Mouse (Mus musculus) embryonic facial prominence, embryonic 13.5 days (tissue): Measurements from ENCODE around the gene Prkd2. TPM values are rescaled to one million over a fixed set of nuclear protein-coding genes. Genes with fewer than 3 reads are reported as not detected.

Source experiments
- ATAC-seq: fragments of 200-750 bp; cut with Nextera tagmentation; 2 replicates; pipeline ENCODE4 v1.8.0; 2017; ENCODE audit warnings: low read depth; ENCODE audit not compliant: insufficient number of reproducible peaks, insufficient read depth, low FRiP score, low TSS enrichment
- H3K27ac ChIP-seq: fragments of 300-500 bp; sonication (generic); 2 replicates; pipeline ENCODE4 v1.5.1; 2015; ENCODE audit warnings: moderate library complexity, mild to moderate bottlenecking, inconsistent platforms
- H3K27me3 ChIP-seq: fragments of 300-500 bp; sonication (generic); 2 replicates; pipeline ENCODE4 v1.6.1; 2015; ENCODE audit warnings: mild to moderate bottlenecking, inconsistent platforms
- H3K36me3 ChIP-seq: fragments of 300-500 bp; sonication (generic); 2 replicates; pipeline ENCODE4 v1.6.1; 2015; ENCODE audit warnings: mild to moderate bottlenecking, inconsistent platforms
- H3K4me1 ChIP-seq: fragments of 300-500 bp; sonication (generic); 2 replicates; pipeline ENCODE4 v1.6.1; 2015; ENCODE audit warnings: inconsistent platforms
- H3K4me2 ChIP-seq: fragments of 300-500 bp; sonication (generic); 2 replicates; pipeline ENCODE4 v1.6.1; 2015; ENCODE audit warnings: moderate library complexity, mild to moderate bottlenecking, inconsistent platforms
- H3K4me3 ChIP-seq: fragments of 300-500 bp; sonication (generic); 2 replicates; pipeline ENCODE4 v1.5.1; 2015; ENCODE audit warnings: mild to moderate bottlenecking, inconsistent platforms
- H3K9ac ChIP-seq: fragments of 300-500 bp; sonication (generic); 2 replicates; pipeline ENCODE4 v1.6.1; 2015; ENCODE audit warnings: mild to moderate bottlenecking, inconsistent platforms
- H3K9me3 ChIP-seq: fragments of 300-500 bp; sonication (generic); 2 replicates; pipeline ENCODE4 v1.6.1; 2016; ENCODE audit warnings: inconsistent platforms
- WGBS: fragments of 180-500 bp; shearing (Covaris S2); methylation state at CpG from one replicate; pipeline ENCODE4 v1.1.7; 2015; ENCODE audit warnings: mixed read lengths; 5-methylcytosine and 5-hydroxymethylcytosine counted together
- polyA plus RNA-seq: library from polyadenylated mRNA; unstranded; fragments of >200 nt; fragmentation: Nextera tagmentation; extraction: Ambion mirVana; gene quantifications from 2 replicates; pipeline ENCODE4 v1.2.1, GENCODE M21; 2015

Gene Prkd2
- polyA plus RNA-seq, 1 experiment from 2014 or later, result 20.5 TPM

DNA sequence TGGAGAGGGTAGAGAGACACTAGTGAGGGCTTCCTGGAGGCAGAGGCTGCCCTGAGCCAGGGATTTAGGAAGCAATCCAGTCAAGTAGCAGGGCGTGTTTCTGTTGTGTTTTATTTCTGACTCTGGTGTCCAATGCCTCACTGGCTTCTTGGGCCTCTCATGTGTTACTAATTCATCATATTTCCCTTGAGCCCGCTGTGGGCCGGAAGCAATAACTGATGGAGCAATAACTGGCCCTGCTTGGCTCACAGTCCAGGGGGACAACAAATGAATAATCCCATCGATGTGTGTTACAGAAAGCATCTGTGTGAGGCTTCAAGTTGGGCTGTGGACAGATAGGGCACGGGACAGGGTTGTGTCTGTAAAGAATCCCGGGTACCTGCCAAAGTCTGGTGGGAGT, 69.7 kb downstream of the Prkd2 start:
- H3K36me3 ChIP-seq, result peaks cover 32% of the 10 kb centered on the region
- no peak overlapping the region for H3K4me3 ChIP-seq
- H3K27ac ChIP-seq, result no peak overlapping the region; the same call in 1 of the 2 replicates
- H3K9me3 ChIP-seq, result no peaks in the 10 kb centered on the region
- H3K9ac ChIP-seq, result no peak overlapping the region; the same call in 1 of the 2 replicates
- 62% methylated on average over 6 of the region's 6 CpGs for WGBS
- H3K4me1 ChIP-seq, result peaks cover 26% of the 10 kb centered on the region
- no peak overlapping the region for H3K4me2 ChIP-seq
- no peaks in the 10 kb centered on the region for H3K27me3 ChIP-seq
- no peak for ATAC-seq

DNA sequence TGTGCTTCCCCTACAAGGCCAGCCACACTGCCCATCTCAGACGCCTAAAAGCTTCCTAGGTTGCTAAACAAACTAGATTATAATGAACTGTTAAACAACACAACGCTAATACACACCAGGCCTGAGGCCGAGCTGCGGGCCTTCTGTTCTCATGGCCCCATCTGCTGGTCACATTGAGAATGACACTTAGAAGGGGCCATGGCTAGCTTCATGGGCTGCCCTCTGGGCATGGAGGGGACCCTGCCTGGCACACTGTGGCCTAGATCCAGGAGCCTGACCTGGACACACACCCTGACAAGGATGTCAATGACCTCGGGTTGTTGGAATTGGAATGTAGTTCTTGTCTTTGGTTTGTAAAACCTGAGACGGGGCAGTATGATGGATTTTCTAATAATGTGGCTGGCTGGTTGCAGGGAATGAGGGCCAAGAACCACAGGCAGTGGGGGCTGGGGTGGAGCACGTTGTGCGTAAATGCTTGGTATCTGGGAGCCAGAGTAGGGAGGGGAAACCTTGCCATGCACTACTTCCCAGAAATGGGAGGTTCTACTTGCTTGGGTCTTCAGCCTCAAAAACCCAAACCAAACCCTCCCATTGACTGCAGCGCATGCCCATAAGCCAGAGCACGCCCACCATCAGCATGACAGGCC, 71.2 kb downstream of the Prkd2 start:
- H3K4me2 ChIP-seq, result no peak overlapping the region
- H3K9me3 ChIP-seq, result no peaks in the 10 kb centered on the region
- peaks cover 22% of the 10 kb centered on the region for H3K4me1 ChIP-seq
- H3K9ac ChIP-seq, result no peak overlapping the region
- H3K4me3 ChIP-seq, result no peak overlapping the region
- ATAC-seq, result no peak
- 38% methylated on average over 10 of the region's 10 CpGs for WGBS
- peak overlapping the region; percentile 39; the same call in 1 of the 2 replicates for H3K27ac ChIP-seq
- peaks cover 48% of the 10 kb centered on the region for H3K36me3 ChIP-seq
- no peaks in the 10 kb centered on the region for H3K27me3 ChIP-seq

DNA sequence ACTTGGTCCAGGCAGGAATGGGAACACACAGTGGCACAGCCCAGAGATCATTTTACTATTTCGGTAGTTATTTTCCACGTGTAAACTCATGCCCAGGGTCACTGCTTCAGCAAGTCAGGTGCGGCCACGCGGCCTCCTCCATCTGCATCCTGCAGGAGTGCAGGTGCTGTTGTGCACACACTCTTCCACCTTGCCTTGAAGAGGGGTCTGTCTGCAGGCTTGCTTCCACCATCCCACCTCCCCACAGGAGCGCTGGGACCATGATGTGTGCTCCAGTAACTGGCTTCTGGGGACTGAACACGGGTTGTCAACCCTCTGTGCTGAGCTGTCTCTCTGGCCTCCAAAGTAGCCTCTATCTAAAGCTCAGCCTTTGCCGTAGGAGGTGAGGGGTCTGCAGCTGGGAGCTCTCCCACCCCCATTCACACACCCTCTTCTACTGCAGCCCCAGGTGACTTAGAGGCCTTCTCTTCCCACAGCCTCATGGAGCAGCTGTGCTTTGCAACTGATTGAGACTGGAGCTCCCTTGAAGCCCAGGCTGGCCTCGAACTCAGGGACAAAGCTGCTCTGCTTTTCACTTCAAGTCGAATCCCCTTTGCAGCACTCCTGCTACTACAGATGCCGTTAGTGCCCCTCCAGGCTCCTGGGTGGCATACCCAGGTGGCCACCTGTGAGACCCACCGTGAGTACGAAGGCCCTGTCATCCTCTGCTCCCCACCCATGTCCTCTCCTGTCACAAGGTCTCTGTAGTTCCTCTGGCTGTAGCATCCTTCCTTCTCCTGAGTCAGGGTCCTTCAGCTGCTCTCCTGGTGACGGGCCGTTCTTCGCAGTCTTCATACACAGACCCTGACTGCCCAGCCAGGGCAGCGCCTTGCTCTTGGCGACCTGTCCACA, 72.0 kb downstream of the Prkd2 start:
- ATAC-seq, result no peak
- 87% methylated on average over 18 of the region's 18 CpGs for WGBS
- Histone ChIP-seq H3K9me3 (no peaks in the 10 kb centered on the region), H3K27ac (no peak overlapping the region), H3K4me1 (peaks cover 24% of the 10 kb centered on the region), H3K27me3 (no peaks in the 10 kb centered on the region), H3K36me3 (peaks cover 55% of the 10 kb centered on the region), H3K9ac (no peak overlapping the region), H3K4me3 (no peak overlapping the region), H3K4me2 (no peak overlapping the region)

DNA sequence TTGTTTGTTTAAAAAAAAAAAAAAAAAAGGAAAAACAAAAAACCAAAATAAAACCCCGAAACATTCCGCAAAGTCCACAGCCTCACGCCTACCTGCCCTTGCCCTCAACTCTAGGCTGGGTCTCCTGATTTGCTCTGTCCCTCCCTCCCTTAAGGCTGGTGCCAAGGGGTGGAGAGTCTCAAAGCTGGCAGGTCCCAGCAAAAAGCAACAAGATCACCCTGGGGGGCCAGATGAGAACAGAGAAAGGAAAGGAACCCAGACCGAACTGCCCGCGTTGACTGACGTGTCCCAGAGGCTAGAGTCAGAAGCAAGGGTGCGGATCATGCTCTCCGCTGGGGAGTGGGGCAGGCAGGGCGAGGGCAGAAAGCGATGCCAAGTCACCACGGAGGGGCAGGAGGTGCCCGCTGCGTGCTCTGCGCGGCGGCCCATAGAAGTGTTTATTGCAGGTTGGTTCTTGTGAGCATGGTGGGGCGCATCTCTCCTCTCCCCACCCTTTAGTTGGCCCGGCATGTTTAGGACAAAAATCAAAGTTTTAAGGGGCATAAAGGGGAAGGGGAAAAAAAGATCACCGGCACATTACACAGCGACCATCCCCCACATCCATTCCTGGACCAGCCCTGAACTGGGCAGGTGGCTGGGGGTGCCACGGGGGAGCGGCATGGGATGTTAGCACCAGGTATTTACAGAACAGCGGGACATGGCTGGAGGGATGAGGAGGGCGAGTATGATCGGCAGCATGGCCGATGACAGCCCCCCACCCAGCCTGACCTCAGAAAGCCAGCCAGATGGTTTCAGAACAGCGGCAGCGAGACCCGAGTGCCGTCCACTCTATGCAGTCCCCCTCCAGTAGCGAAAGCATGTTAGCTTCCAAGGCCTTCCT, 73.0 kb downstream of the Prkd2 start:
- Histone ChIP-seq H3K4me2 (no peak overlapping the region), H3K27ac (no peak overlapping the region), H3K27me3 (no peaks in the 10 kb centered on the region), H3K36me3 (peaks cover 61% of the 10 kb centered on the region), H3K9me3 (no peaks in the 10 kb centered on the region), H3K4me3 (no peak overlapping the region), H3K9ac (no peak overlapping the region), H3K4me1 (peaks cover 33% of the 10 kb centered on the region)
- WGBS, result 91% methylated on average over 31 of the region's 32 CpGs
- ATAC-seq, result no peak

DNA sequence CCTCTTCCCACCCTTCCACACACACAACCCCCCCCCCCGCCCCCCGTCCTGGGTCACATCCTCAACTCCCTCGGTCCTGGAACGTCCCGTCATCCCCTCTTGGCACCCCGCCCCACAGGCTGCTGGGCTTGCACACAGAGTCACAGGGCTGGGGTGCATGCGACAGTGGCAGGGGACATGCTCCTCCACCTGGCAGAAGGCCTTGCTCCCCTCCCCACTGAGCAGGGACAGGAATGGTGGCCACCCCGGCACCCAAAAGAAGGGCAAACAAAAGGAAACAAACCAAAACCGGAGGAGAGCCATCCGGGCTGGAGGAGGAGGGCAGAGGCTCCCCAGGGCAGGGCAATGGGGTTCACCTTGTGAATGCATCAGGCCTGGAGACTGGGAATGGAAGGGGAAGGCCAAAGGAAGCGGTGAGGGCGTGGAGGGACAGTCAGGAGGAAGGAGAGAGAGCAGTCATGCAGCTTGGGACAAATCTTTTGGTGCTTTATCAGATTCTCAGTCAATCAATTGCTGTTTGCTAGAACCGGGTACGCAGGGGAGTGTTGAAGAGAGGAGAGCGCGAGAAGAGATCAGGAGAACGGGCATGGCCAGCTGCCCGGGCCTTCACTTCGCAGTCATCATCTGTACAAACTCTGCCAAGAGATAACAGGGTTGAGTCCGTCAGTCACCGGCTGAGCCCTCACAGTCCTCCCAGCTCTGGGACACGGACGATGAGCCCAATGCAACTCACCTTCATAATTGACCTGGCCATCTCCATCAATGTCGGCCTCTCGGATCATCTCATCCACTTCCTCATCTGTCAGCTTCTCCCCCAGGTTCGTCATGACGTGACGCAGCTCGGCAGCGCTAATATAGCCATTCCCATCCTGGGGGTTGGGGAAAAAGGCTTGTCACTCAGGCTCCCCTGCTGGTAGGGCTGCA, 73.9 kb downstream of the Prkd2 start:
- no peak overlapping the region for H3K4me3 ChIP-seq
- H3K9ac ChIP-seq, result no peak overlapping the region
- no peak overlapping the region for H3K4me2 ChIP-seq
- H3K27ac ChIP-seq, result no peak overlapping the region
- peaks cover 42% of the 10 kb centered on the region for H3K4me1 ChIP-seq
- no peak for ATAC-seq
- H3K9me3 ChIP-seq, result no peaks in the 10 kb centered on the region
- WGBS, result 88% methylated on average over 30 of the region's 30 CpGs
- H3K36me3 ChIP-seq, result peaks cover 61% of the 10 kb centered on the region
- no peaks in the 10 kb centered on the region for H3K27me3 ChIP-seq

DNA sequence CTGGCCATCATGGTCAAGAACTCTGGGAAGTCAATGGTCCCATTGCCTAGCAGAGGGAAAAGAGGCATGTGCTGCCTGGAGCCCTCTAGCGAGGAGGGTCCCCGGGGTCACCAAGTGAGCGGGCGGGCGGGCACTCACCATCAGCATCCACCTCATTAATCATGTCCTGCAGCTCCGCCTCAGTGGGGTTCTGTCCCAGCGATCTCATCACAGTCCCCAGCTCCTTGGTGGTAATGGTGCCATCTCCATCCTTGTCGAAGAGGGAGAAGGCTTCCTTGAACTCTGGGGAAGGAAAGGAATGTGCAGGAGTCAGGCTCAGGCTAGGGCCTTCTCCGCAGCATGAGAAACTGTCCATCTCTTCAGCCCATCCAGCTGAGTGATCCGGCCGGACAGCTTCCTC, 74.7 kb downstream of the Prkd2 start:
- ATAC-seq, result no peak
- WGBS, result 88% methylated on average over 11 of the region's 11 CpGs
- Histone ChIP-seq H3K4me2 (no peak overlapping the region), H3K9ac (no peak overlapping the region), H3K36me3 (peaks cover 61% of the 10 kb centered on the region), H3K9me3 (no peaks in the 10 kb centered on the region), H3K4me3 (no peak overlapping the region), H3K4me1 (peaks cover 47% of the 10 kb centered on the region), H3K27me3 (no peaks in the 10 kb centered on the region), H3K27ac (no peak overlapping the region)

DNA sequence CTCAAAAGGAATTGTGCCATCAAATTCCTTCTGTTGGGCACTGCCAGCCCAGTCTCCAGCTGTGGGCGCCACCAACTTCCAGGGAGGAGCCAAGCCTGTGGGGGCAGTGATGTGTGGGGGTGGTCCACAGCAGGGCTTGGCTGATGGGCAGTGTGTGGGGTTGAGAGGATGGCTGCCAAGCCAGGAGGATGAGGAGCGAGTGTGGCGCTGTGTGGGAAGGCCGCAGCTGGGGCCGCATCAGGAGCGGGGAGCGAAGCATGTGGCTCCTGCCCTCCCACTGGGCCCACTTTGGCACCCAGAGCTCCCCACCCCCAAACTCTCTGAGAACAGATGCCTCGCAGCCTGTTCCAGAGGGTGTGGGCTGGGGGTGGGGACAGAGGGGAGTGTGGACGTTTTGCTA, 75.3 kb downstream of the Prkd2 start:
- Histone ChIP-seq H3K9ac (0 out of 2 replicates have a peak overlapping the region, but pooled peaks have one; percentile 11), H3K4me1 (peaks cover 51% of the 10 kb centered on the region), H3K27ac (no peak overlapping the region), H3K4me3 (no peak overlapping the region), H3K9me3 (no peaks in the 10 kb centered on the region), H3K4me2 (no peak overlapping the region), H3K36me3 (peaks cover 61% of the 10 kb centered on the region), H3K27me3 (no peaks in the 10 kb centered on the region)
- ATAC-seq, result no peak
- 89% methylated on average over 9 of the region's 9 CpGs for WGBS

DNA sequence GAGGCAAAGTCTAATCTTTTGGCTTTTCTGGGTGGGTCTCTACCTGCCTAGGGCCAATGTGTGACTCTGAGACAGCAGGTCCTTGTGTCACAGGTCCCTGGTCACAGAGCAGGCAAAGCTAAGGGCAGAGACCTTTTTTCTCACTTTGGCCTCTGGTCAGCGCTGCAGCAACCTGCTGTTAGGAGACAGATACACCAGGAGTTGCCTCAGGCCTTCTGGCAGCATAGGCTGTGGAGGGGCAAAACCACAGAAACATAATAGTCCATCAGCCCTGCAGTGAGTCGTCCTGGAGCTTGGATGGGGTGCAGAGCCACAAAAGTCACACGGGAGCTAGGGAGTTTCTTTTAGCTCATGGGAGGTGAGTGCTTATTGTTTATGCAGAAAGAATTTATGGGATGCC, 76.0 kb downstream of the Prkd2 start:
- Histone ChIP-seq H3K36me3 (peaks cover 61% of the 10 kb centered on the region), H3K27ac (no peak overlapping the region), H3K4me1 (peaks cover 51% of the 10 kb centered on the region), H3K4me3 (no peak overlapping the region), H3K4me2 (no peak overlapping the region), H3K27me3 (no peaks in the 10 kb centered on the region), H3K9me3 (no peaks in the 10 kb centered on the region), H3K9ac (no peak overlapping the region)
- 69% methylated on average over 3 of the region's 3 CpGs for WGBS
- no peak for ATAC-seq

DNA sequence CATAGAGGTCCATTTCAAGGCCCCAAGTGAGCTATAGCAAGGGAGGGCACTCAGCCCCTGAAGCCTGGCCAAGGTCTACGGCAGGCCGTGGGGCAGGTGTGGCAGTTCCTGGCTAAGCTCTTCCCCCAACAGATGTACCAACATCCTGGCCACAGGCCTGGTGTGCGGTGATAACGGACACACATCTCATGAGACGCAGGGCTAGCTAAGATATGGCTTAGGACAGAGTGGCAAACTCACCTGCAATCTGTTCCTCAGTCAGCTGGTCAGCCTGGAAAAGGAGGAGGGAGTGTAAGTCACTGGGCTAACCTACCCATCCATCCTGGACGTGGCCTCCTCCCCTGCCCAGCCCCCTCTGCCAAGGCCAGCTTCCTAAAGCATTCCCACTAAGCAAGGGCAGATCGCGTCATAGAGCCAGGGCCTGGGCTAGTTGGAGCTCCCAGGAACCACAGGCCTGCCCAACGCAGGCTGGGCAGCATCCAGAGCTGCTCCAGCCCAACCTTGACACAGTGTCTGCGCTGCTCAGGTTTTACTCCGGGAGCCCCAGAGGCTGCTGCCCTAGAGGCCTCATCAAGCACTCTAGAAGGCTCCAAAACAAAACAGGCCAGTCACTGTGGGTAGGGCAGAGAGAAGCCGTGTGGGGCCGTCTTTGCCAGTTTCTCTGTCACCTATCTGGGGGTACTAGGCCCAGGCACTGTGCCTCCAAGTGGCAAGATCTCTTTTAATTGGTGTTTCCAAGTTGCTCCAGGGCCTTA, 76.9 kb downstream of the Prkd2 start:
- H3K36me3 ChIP-seq, result peaks cover 56% of the 10 kb centered on the region
- peak overlapping the region; percentile 71 for H3K27ac ChIP-seq
- peak overlapping the region; percentile 65 for H3K9ac ChIP-seq
- peak overlapping the region; percentile 90 for H3K4me2 ChIP-seq
- H3K4me1 ChIP-seq, result peaks cover 48% of the 10 kb centered on the region
- H3K4me3 ChIP-seq, result peak overlapping the region; percentile 16
- no peaks in the 10 kb centered on the region for H3K9me3 ChIP-seq
- ATAC-seq, result no peak
- H3K27me3 ChIP-seq, result no peaks in the 10 kb centered on the region
- 76% methylated on average over 13 of the region's 13 CpGs for WGBS
